Mouse (Mus musculus): Measurements from ENCODE around the gene Cfap74. TPM values are rescaled to one million over a fixed set of nuclear protein-coding genes. Genes with fewer than 3 reads are reported as not detected.
"Not testable (repeated sequence)": the region's sequence is repeated elsewhere in the genome, so short reads cannot be mapped to it uniquely, and the experiment has no call there.

The Cfap74 gene
- total and polyA plus RNA-seq, 2 experiments from 2014 or later: 0.29 to 1.1 TPM

- no peak for ATAC-seq (ENCODE audit: insufficient read depth, low read depth)
These were observed 62.0 kb downstream of the Cfap74 start for GRCm38 (mm10) chr4:155470997-155471396.

GRCm38 (mm10) chr4:155471406-155471805, 62.4 kb downstream of the Cfap74 start:
- WGBS: 74% methylated on average over 7 of the region's 7 CpGs
- peaks cover 12% of the 10 kb centered on the region; the same call in 1 of the 2 replicates for H3K27me3 ChIP-seq (ENCODE audit: control insufficient read depth, insufficient read depth, low read length)

More at GRCm38 (mm10) chr4:155470997-155471396, 62.0 kb downstream of the Cfap74 start:
- no peak overlapping the region for H3K4me3 ChIP-seq (ENCODE audit: low read depth, low read length)
- no peaks in the 10 kb centered on the region for H3K36me3 ChIP-seq (replicated peaks; ENCODE audit: control insufficient read depth, insufficient read depth, low read length)
- 77% methylated on average over 7 of the region's 7 CpGs for WGBS
- no peak overlapping the region for H3K4me2 ChIP-seq (ENCODE audit: low read depth, low read length)
- TF ChIP-seq EP300 (IDR thresholded peaks at IDR 0.05; ENCODE audit: low read depth) (no peak), CTCF (IDR thresholded peaks at IDR 0.05; ENCODE audit: low read depth) (no peak)
- H3K9me3 ChIP-seq (replicated peaks; ENCODE audit: control insufficient read depth, low read length): no peaks in the 10 kb centered on the region
- H3K4me1 ChIP-seq (ENCODE audit: control insufficient read depth, insufficient read depth): peaks cover 11% of the 10 kb centered on the region; the same call in 1 of the 2 replicates
- no peak overlapping the region for H3K27ac ChIP-seq (ENCODE audit: low read depth)
- DNase-seq (ENCODE audit: low spot score): no peak
- peaks cover 12% of the 10 kb centered on the region; the same call in 1 of the 2 replicates for H3K27me3 ChIP-seq (ENCODE audit: control insufficient read depth, insufficient read depth, low read length)
- no peak overlapping the region for H3K9ac ChIP-seq (replicated peaks; ENCODE audit: low read depth, low read length)

GRCm38 (mm10) chr4:155472716-155473290, 63.8 kb downstream of the Cfap74 start:
- 69% methylated on average over 3 of the region's 3 CpGs for WGBS
- H3K9ac ChIP-seq (replicated peaks; ENCODE audit: low read depth, low read length): no peak overlapping the region
- no peaks in the 10 kb centered on the region for H3K36me3 ChIP-seq (replicated peaks; ENCODE audit: control insufficient read depth, insufficient read depth, low read length)
- H3K27me3 ChIP-seq (ENCODE audit: control insufficient read depth, insufficient read depth, low read length): peaks cover 9% of the 10 kb centered on the region; the same call in 1 of the 2 replicates
- DNase-seq (ENCODE audit: low spot score) (no peak), ATAC-seq (ENCODE audit: insufficient read depth, low read depth) (no peak)
- H3K4me2 ChIP-seq (ENCODE audit: low read depth, low read length): no peak overlapping the region
- no peaks in the 10 kb centered on the region for H3K9me3 ChIP-seq (replicated peaks; ENCODE audit: control insufficient read depth, low read length)
- no peak overlapping the region for H3K27ac ChIP-seq (ENCODE audit: low read depth)
- no peak for TF ChIP-seq EP300 (IDR thresholded peaks at IDR 0.05; ENCODE audit: low read depth)
- TF ChIP-seq CTCF (IDR thresholded peaks at IDR 0.05; ENCODE audit: low read depth): no peak
- peaks cover 11% of the 10 kb centered on the region; the same call in 1 of the 2 replicates for H3K4me1 ChIP-seq (ENCODE audit: control insufficient read depth, insufficient read depth)
- H3K4me3 ChIP-seq (ENCODE audit: low read depth, low read length): no peak overlapping the region

More at GRCm38 (mm10) chr4:155471406-155471805, 62.4 kb downstream of the Cfap74 start:
- no peaks in the 10 kb centered on the region for H3K36me3 ChIP-seq (replicated peaks; ENCODE audit: control insufficient read depth, insufficient read depth, low read length)
- H3K9ac ChIP-seq (replicated peaks; ENCODE audit: low read depth, low read length): no peak overlapping the region
- ATAC-seq (ENCODE audit: insufficient read depth, low read depth) (no peak), DNase-seq (ENCODE audit: low spot score) (no peak)
- H3K4me1 ChIP-seq (ENCODE audit: control insufficient read depth, insufficient read depth): peaks cover 11% of the 10 kb centered on the region; the same call in 1 of the 2 replicates
- no peak overlapping the region for H3K27ac ChIP-seq (ENCODE audit: low read depth)
- H3K4me3 ChIP-seq (ENCODE audit: low read depth, low read length): no peak overlapping the region
- H3K4me2 ChIP-seq (ENCODE audit: low read depth, low read length): no peak overlapping the region
- TF ChIP-seq CTCF (IDR thresholded peaks at IDR 0.05; ENCODE audit: low read depth) (no peak), EP300 (IDR thresholded peaks at IDR 0.05; ENCODE audit: low read depth) (no peak)
- no peaks in the 10 kb centered on the region for H3K9me3 ChIP-seq (replicated peaks; ENCODE audit: control insufficient read depth, low read length)

- no peak overlapping the region for H3K4me3 ChIP-seq (ENCODE audit: low read depth, low read length)
- TF ChIP-seq CTCF (IDR thresholded peaks at IDR 0.05; ENCODE audit: low read depth): no peak
- no peak for TF ChIP-seq EP300 (IDR thresholded peaks at IDR 0.05; ENCODE audit: low read depth)
- ATAC-seq (ENCODE audit: insufficient read depth, low read depth) (peak; percentile 70), DNase-seq (ENCODE audit: low spot score) (no peak)
- peaks cover 9% of the 10 kb centered on the region; the same call in 1 of the 2 replicates for H3K27me3 ChIP-seq (ENCODE audit: control insufficient read depth, insufficient read depth, low read length)
- WGBS: 39% methylated on average over 5 of the region's 5 CpGs
- no peak overlapping the region for H3K27ac ChIP-seq (ENCODE audit: low read depth)
- no peaks in the 10 kb centered on the region for H3K36me3 ChIP-seq (replicated peaks; ENCODE audit: control insufficient read depth, insufficient read depth, low read length)
- no peak overlapping the region for H3K4me2 ChIP-seq (ENCODE audit: low read depth, low read length)
- no peaks in the 10 kb centered on the region for H3K9me3 ChIP-seq (replicated peaks; ENCODE audit: control insufficient read depth, low read length)
- peaks cover 11% of the 10 kb centered on the region; the same call in 1 of the 2 replicates for H3K4me1 ChIP-seq (ENCODE audit: control insufficient read depth, insufficient read depth)
- H3K9ac ChIP-seq (replicated peaks; ENCODE audit: low read depth, low read length): no peak overlapping the region
These were observed 64.3 kb downstream of the Cfap74 start for GRCm38 (mm10) chr4:155473319-155473718.

- H3K27ac ChIP-seq (ENCODE audit: low read depth); H3K9ac ChIP-seq (replicated peaks; ENCODE audit: low read depth, low read length); H3K36me3 ChIP-seq (replicated peaks; ENCODE audit: control insufficient read depth, insufficient read depth, low read length); DNase-seq (ENCODE audit: low spot score); H3K27me3 ChIP-seq (ENCODE audit: control insufficient read depth, insufficient read depth, low read length); ATAC-seq (ENCODE audit: insufficient read depth, low read depth); H3K4me2 ChIP-seq (ENCODE audit: low read depth, low read length); H3K9me3 ChIP-seq (replicated peaks; ENCODE audit: control insufficient read depth, low read length); H3K4me3 ChIP-seq (ENCODE audit: low read depth, low read length): not testable (repeated sequence)
- H3K4me1 ChIP-seq (ENCODE audit: control insufficient read depth, insufficient read depth): peaks cover 11% of the 10 kb centered on the region; the same call in 1 of the 2 replicates
- WGBS: 49% methylated on average over 2 of the region's 2 CpGs
These were observed 64.8 kb downstream of the Cfap74 start for GRCm38 (mm10) chr4:155473796-155474195.

Measured in heart, postnatal 0 days (tissue).